8 mouse cellular contexts compared by ENCODE assay signal in the genomic region with DNA sequence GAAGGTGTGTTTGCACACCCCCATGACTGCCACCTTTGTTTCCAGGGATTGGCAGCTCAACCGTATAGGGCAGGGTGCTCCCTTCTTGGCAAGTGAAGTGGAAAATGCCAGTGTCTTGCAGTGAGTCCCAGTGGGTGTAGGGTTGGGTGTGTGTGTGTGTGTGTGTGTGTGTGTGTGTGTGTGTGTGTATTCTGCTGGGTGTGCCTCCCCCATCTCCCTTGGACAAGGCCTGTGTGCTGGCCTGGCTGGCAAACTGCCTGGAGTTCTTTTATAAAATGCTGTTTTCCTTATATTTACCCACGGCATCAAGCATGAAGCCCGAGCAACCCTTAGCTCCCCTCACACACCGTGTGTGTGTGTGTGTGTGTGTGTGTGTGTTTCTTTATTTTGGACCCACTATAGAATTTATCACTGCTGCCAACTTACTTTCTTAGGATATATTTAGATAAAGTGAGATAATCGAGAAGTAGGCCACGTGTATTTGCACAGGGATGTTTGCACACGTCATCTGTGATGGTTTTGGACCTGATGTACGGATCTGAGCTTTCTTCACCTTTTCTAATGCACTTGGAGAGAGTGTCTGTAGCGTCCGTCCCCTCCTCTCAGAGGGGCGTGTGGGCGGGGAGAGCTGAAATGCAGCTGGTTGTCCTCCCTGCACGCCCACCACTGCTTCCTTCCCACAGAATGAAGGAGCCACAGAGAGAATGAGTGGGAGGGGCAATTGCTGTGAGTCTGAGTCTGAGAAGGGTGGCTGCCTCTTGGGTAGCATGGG.
DNase-seq lines count a peak whose midpoint lies in the region; ATAC-seq and TF ChIP-seq lines count a peak whose summit lies in the region.

No protein-coding gene starts in this region.

- peak; percentile 40; the same call in 1 of the 2 replicates for ATAC-seq in heart, embryonic 15.5 days (replicated peaks; ENCODE audit: insufficient number of reproducible peaks, insufficient read depth, low FRiP score, low read depth)
- no peak for ATAC-seq in midbrain, embryonic 14.5 days (ENCODE audit: low FRiP score, low TSS enrichment)

- no peaks in the 10 kb centered on the region for H3K36me3 ChIP-seq in heart, embryonic 15.5 days
- H3K36me3 ChIP-seq in midbrain, embryonic 14.5 days (ENCODE audit: control insufficient read depth, insufficient read depth, low read length): no peaks in the 10 kb centered on the region; the same call in 1 of the 2 replicates
- H3K36me3 ChIP-seq in midbrain, embryonic 10.5 days: peaks cover 15% of the 10 kb centered on the region

- H3K4me3 ChIP-seq in heart, embryonic 15.5 days: no peak overlapping the region
- H3K4me3 ChIP-seq in midbrain, embryonic 14.5 days (replicated peaks; ENCODE audit: low read depth, low read length): no peak overlapping the region
- H3K4me3 ChIP-seq in midbrain, embryonic 10.5 days: no peak overlapping the region
- no peak overlapping the region for H3K4me3 ChIP-seq in cerebellum, adult 2 months (replicated peaks; ENCODE audit: insufficient read depth, low read depth, low read length)

- H3K27me3 ChIP-seq in heart, embryonic 15.5 days: no peaks in the 10 kb centered on the region
- H3K27me3 ChIP-seq in midbrain, embryonic 14.5 days (ENCODE audit: control insufficient read depth, insufficient read depth, low read length): no peaks in the 10 kb centered on the region
- peaks cover 16% of the 10 kb centered on the region for H3K27me3 ChIP-seq in midbrain, embryonic 10.5 days (ENCODE audit: low read depth, poor library complexity, severe bottlenecking)
- H3K27me3 ChIP-seq in cerebellum, adult 2 months (ENCODE audit: control insufficient read depth, insufficient read depth, low read length): no peaks in the 10 kb centered on the region

- 31% methylated on average over 13 of the region's 13 CpGs for WGBS in heart, embryonic 15.5 days
- WGBS in midbrain, embryonic 14.5 days: 54% methylated on average over 13 of the region's 13 CpGs
- 67% methylated on average over 13 of the region's 13 CpGs for WGBS in midbrain, embryonic 10.5 days
- WGBS in cerebellum, adult 2 months: 55% methylated on average over 13 of the region's 13 CpGs

- H3K4me1 ChIP-seq in heart, embryonic 15.5 days (replicated peaks): peaks cover 45% of the 10 kb centered on the region
- H3K4me1 ChIP-seq in midbrain, embryonic 14.5 days (ENCODE audit: control insufficient read depth, insufficient read depth, low read length): peaks cover 82% of the 10 kb centered on the region
- peaks cover 92% of the 10 kb centered on the region for H3K4me1 ChIP-seq in midbrain, embryonic 10.5 days
- H3K4me1 ChIP-seq in cerebellum, adult 2 months (ENCODE audit: control insufficient read depth, insufficient read depth, low read length): peaks cover 79% of the 10 kb centered on the region

- H3K9ac ChIP-seq in heart, embryonic 15.5 days: no peak overlapping the region
- no peak overlapping the region for H3K9ac ChIP-seq in midbrain, embryonic 14.5 days (replicated peaks; ENCODE audit: low read length)

- H3K4me2 ChIP-seq in heart, embryonic 15.5 days: no peak overlapping the region
- H3K4me2 ChIP-seq in midbrain, embryonic 14.5 days (ENCODE audit: low read length): no peak overlapping the region

- no peaks in the 10 kb centered on the region for H3K9me3 ChIP-seq in heart, embryonic 15.5 days (replicated peaks)
- no peaks in the 10 kb centered on the region for H3K9me3 ChIP-seq in midbrain, embryonic 14.5 days (ENCODE audit: control insufficient read depth, low read length)
- no peaks in the 10 kb centered on the region for H3K9me3 ChIP-seq in midbrain, embryonic 10.5 days (replicated peaks)

- no peak for TF ChIP-seq POLR2A in cerebellum, adult 2 months (IDR thresholded peaks at IDR 0.05; ENCODE audit: borderline replicate concordance, insufficient read depth, low read length)

- no peak for TF ChIP-seq CTCF in cerebellum, adult 2 months (IDR thresholded peaks at IDR 0.05; ENCODE audit: borderline replicate concordance, insufficient read depth, low read depth, low read length)

- H3K27ac ChIP-seq in heart, embryonic 15.5 days: no peak overlapping the region; the same call in 1 of the 2 replicates
- H3K27ac ChIP-seq in midbrain, embryonic 14.5 days (replicated peaks; ENCODE audit: low read depth, low read length): 0 out of 2 replicates have a peak overlapping the region, but pooled peaks have one; percentile 37
- no peak overlapping the region for H3K27ac ChIP-seq in midbrain, embryonic 10.5 days (replicated peaks)
- H3K27ac ChIP-seq in cerebellum, adult 2 months (ENCODE audit: insufficient read depth, low read length): no peak overlapping the region

- no peak for DNase-seq in heart, adult 8-10 months (ENCODE audit: low spot score)
- DNase-seq in midbrain, embryonic 14.5 days: no peak
- DNase-seq in midbrain, embryonic 10.5 days (ENCODE audit: low spot score): no peak
- DNase-seq in kidney, postnatal 4 days: peak; percentile 58 to 73
- DNase-seq in right cerebral cortex, postnatal 36 days (ENCODE audit: low spot score in 2 of 2): peak; percentile 74 to 81
- no peak for DNase-seq in cerebellum, adult 2 months
- DNase-seq in spleen, postnatal 14 days (ENCODE audit: low spot score in 2 of 2): no peak

Comparison
In these comparisons a context has a peak if more than half of its experiments do, and no peak if none do; other contexts are left out.
1. DNase-seq: peak in kidney, postnatal 4 days (2 of 2) and right cerebral cortex, postnatal 36 days (2 of 2); none in heart, adult 8-10 months (single experiment), midbrain, embryonic 14.5 days (single experiment), midbrain, embryonic 10.5 days (single experiment), cerebellum, adult 2 months (0 of 2) and spleen, postnatal 14 days (0 of 2).